Mouse (Mus musculus) hindbrain, embryonic 14.5 days (tissue): Measurements from ENCODE around the gene Ryk. TPM values are rescaled to one million over a fixed set of nuclear protein-coding genes. Genes with fewer than 3 reads are reported as not detected.

Source experiments
- ATAC-seq: fragments of 200-750 bp; cut with Nextera tagmentation; 2 replicates; pipeline ENCODE4 v1.8.0; 2017; ENCODE audit warnings: moderate number of reproducible peaks, mild to moderate bottlenecking, moderate TSS enrichment, moderate library complexity; ENCODE audit not compliant: low FRiP score
- DNase-seq: peaks from one replicate; pipeline ENCODE4 v3.0.0-alpha.2; 2015; ENCODE audit warnings: low spot score
- H3K27ac ChIP-seq: fragments of 300-500 bp; sonication (generic); 2 replicates; pipeline ENCODE4 v1.5.1; 2014; ENCODE audit warnings: mild to moderate bottlenecking, moderate library complexity
- H3K27me3 ChIP-seq: fragments of 300-500 bp; sonication (generic); 2 replicates; pipeline ENCODE4 v1.6.1; 2014; ENCODE audit warnings: mild to moderate bottlenecking, low read length, mixed read lengths; ENCODE audit not compliant: control insufficient read depth, insufficient read depth
- H3K36me3 ChIP-seq: fragments of 300-500 bp; sonication (generic); replicated peaks from 2 replicates; pipeline ENCODE4 v1.6.1; 2014; ENCODE audit not compliant: control insufficient read depth, insufficient read depth
- H3K4me1 ChIP-seq: fragments of 300-500 bp; sonication (generic); replicated peaks from 2 replicates; pipeline ENCODE4 v1.6.1; 2014; ENCODE audit warnings: antibody characterized with exemption, low read length, mixed read lengths; ENCODE audit not compliant: control insufficient read depth, insufficient read depth
- H3K4me2 ChIP-seq: fragments of 300-500 bp; sonication (generic); replicated peaks from 2 replicates; pipeline ENCODE4 v1.6.1; 2014; ENCODE audit warnings: mild to moderate bottlenecking, moderate library complexity
- H3K4me3 ChIP-seq: fragments of 300-500 bp; sonication (generic); replicated peaks from 2 replicates; pipeline ENCODE4 v1.5.1; 2014; ENCODE audit warnings: mild to moderate bottlenecking, low read length
- H3K9ac ChIP-seq: fragments of 300-500 bp; sonication (generic); 2 replicates; pipeline ENCODE4 v1.6.1; 2014
- H3K9me3 ChIP-seq: fragments of 300-500 bp; sonication (generic); 2 replicates; pipeline ENCODE4 v1.6.1; 2016; ENCODE audit warnings: low read length; ENCODE audit not compliant: control insufficient read depth
- WGBS: fragments of 180-500 bp; shearing (Covaris S2); extraction: QIAGEN DNeasy Blood & Tissue Kit; methylation state at CpG from one replicate; pipeline ENCODE4 v1.1.7; 2014; 5-methylcytosine and 5-hydroxymethylcytosine counted together
- polyA plus RNA-seq: library from polyadenylated mRNA; unstranded; fragments of >200 nt; fragmentation: Nextera tagmentation; extraction: Ambion mirVana; gene quantifications from 2 replicates; pipeline ENCODE4 v1.2.1, GENCODE M21; 2014

The Ryk gene
- polyA plus RNA-seq, 1 experiment from 2014 or later: 14.5 TPM

DNA sequence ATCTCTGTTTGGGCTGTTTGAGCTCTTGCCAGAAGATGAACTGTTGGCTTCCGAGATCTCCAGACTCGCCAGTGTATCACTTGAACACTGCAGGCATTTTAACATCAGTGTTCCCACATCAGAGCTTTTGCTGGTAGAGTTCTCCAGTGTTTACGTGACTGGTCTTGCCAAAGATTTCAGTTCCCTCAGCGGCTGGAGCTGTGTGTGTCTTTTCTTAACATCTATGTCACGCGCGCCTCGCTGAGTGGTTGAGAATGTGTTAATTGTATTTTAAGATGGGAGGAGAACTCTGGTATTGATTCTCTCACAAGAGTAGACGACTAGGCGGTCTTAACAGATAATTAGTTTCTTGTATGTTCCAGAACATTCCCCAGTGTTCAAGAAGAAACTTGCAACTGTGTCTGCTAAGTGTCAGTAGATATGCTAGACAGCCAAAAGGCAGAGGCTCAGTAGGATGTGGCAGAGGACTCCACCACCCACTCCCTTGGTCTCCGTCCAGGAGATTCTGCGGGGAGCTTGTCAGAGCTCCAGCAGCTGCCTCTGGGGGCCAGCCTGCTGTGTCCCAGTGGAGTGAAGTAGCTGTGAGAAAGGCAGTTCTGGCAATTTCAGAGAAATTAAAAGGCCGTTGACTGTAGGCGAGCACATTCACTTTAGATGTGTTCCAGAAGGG, 29.3 kb downstream of the Ryk start:
- Histone ChIP-seq H3K4me3 (no peak overlapping the region), H3K27ac (no peak overlapping the region), H3K4me2 (no peak overlapping the region), H3K27me3 (no peaks in the 10 kb centered on the region), H3K4me1 (peaks cover 18% of the 10 kb centered on the region; the same call in 1 of the 2 replicates), H3K36me3 (peaks cover 12% of the 10 kb centered on the region), H3K9ac (no peak overlapping the region), H3K9me3 (no peaks in the 10 kb centered on the region)
- ATAC-seq (no peak), DNase-seq (no peak)
- 38% methylated on average over 14 of the region's 14 CpGs for WGBS

DNA sequence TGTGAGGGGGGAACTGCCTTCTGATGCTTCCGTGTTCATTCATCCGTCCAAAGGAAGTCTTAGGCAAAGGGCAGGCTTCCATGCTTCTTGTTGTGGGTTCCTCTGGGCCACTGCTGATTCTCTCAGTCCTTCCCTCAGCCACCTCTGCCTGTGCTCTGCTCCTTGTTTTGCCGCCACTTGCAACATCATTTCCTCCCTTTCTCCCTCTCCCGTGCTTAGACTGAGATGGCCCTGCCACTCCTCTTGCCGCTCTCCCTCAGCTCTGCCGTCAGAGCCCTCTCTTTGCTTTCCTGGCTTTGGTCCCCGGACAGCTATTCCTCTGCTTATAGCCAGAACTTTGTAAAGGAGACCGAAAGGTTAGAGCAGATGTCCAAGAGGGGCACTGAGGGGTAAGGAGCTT, 30.2 kb downstream of the Ryk start:
- H3K36me3 ChIP-seq: peaks cover 22% of the 10 kb centered on the region
- no peak overlapping the region for H3K27ac ChIP-seq
- no peaks in the 10 kb centered on the region for H3K9me3 ChIP-seq
- H3K4me3 ChIP-seq: no peak overlapping the region
- peaks cover 18% of the 10 kb centered on the region; the same call in 1 of the 2 replicates for H3K4me1 ChIP-seq
- H3K9ac ChIP-seq: no peak overlapping the region
- H3K4me2 ChIP-seq: no peak overlapping the region
- no peak for ATAC-seq
- DNase-seq: no peak
- WGBS: 50% methylated on average over 8 of the region's 8 CpGs
- H3K27me3 ChIP-seq: no peaks in the 10 kb centered on the region

DNA sequence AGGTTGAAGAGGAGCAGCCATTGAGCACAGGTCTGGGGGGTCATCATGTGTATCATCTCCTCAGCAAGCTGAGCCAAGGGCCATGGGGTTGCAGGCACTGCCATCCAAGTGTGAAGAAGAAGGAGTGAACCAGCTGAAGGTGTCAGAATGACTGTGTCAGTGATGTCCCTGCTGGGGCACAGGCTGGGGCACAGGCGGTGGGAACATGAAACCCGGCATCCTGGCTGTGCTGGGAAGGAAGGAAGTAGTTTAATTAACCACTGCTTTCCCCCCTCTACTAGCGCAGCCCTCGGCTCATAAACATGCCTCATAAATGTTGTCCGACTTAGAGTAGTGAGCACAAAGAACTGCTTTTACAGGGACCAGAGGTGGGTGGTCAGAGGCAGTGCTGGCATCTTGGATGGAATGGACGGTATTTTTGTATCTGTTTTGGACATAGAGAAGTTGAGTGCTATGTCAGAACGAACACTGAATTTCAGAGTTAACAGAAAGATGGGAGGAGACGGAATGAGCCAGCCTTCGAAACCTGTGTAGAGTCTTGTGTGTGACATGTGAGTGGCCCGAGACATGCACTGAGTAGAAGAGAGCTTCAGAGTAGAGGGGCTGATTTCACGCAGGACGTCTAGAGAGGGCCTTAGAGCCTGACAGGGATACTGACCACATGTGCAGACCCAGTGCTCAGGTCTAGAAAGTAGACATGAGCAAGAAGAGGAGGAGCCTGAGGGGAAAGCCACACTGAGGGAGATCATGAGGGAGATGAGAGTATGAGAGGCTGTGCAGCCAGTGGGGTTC, 31.4 kb downstream of the Ryk start:
- peaks cover 33% of the 10 kb centered on the region for H3K36me3 ChIP-seq

DNA sequence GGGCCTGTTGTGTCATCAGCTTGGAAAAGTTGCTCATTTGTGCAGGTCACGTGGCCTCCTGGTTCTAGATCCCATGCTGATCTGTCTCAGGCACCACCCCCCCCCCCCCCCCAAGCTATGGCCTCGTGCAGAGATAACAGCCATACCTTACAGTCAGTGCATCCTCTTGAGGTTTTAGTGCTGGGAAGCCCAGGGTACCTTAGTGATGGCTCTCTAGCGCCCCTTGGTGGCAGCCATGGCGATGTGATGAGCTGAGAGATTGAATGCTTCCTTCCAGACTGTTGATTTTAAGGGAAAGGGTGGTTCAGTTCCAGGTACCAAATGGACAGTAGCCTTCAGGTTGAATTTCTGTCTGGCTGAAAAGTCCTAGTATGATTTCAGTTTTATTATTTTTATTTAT, 32.2 kb downstream of the Ryk start:
- H3K4me1 ChIP-seq: peaks cover 18% of the 10 kb centered on the region; the same call in 1 of the 2 replicates
- WGBS: 3% methylated on average over 4 of the region's 4 CpGs
- no peaks in the 10 kb centered on the region for H3K27me3 ChIP-seq
- peak; percentile 79 for DNase-seq
- no peaks in the 10 kb centered on the region for H3K9me3 ChIP-seq
- peaks cover 40% of the 10 kb centered on the region for H3K36me3 ChIP-seq
- no peak overlapping the region for H3K27ac ChIP-seq
- no peak overlapping the region for H3K4me2 ChIP-seq
- ATAC-seq: 0 out of 2 replicates have a peak, but pooled peaks have one; percentile 55
- H3K4me3 ChIP-seq: no peak overlapping the region
- no peak overlapping the region for H3K9ac ChIP-seq

More for the DNA sequence above, 31.4 kb downstream of the Ryk start:
- H3K4me3 ChIP-seq: no peak overlapping the region
- no peak overlapping the region for H3K4me2 ChIP-seq
- H3K27ac ChIP-seq: no peak overlapping the region
- WGBS: 76% methylated on average over 12 of the region's 12 CpGs
- no peak for ATAC-seq
- no peak overlapping the region for H3K9ac ChIP-seq
- H3K27me3 ChIP-seq: no peaks in the 10 kb centered on the region
- no peaks in the 10 kb centered on the region for H3K9me3 ChIP-seq
- DNase-seq: no peak
- peaks cover 18% of the 10 kb centered on the region; the same call in 1 of the 2 replicates for H3K4me1 ChIP-seq

DNA sequence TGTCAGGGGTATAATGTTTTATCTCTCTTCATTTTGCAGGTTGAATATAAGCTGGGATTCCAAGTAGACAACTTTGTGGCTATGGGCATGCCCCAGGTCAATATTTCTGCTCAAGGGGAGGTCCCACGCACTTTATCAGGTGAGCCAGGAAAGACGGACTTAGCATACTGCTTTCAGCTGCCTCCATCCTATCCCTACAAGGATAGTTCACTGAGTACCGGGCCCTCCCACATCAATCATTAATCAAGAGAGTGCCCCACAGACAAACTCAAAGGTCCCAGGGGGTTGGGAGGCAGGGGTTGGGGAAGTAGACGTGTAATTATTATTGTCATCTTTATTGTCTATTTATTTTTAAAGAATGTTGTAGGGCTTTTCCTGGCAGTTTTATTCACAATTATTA, 32.8 kb downstream of the Ryk start:
- 73% methylated on average over 4 of the region's 4 CpGs for WGBS
- Histone ChIP-seq H3K4me3 (no peak overlapping the region), H3K27me3 (no peaks in the 10 kb centered on the region), H3K4me2 (no peak overlapping the region), H3K27ac (no peak overlapping the region), H3K9me3 (no peaks in the 10 kb centered on the region), H3K4me1 (peaks cover 18% of the 10 kb centered on the region; the same call in 1 of the 2 replicates), H3K36me3 (peaks cover 47% of the 10 kb centered on the region), H3K9ac (no peak overlapping the region)
- DNase-seq (no peak), ATAC-seq (no peak)

DNA sequence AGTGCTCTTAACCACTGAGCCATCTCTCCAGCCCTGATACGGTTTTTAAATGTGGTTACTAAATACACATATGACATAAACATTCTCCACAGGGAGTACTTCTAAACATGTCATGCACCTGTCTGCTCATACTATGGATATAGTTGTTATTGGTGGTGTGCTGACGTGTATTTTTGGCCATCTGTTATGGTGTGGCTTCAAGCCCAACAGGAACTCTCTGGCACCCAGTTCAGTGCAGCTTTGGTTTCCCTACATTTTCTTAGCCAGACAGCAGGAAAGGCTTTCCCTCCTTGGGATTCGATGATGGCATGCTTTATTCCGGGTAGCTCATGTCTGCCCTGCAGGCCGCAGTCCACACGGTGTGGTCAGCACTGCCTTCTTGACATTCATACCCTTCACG, 33.7 kb downstream of the Ryk start:
- peaks cover 18% of the 10 kb centered on the region; the same call in 1 of the 2 replicates for H3K4me1 ChIP-seq
- DNase-seq (no peak), ATAC-seq (no peak)
- no peak overlapping the region for H3K9ac ChIP-seq
- 90% methylated on average over 7 of the region's 7 CpGs for WGBS
- H3K9me3 ChIP-seq: no peaks in the 10 kb centered on the region
- H3K4me3 ChIP-seq: no peak overlapping the region
- H3K27me3 ChIP-seq: no peaks in the 10 kb centered on the region
- no peak overlapping the region for H3K4me2 ChIP-seq
- H3K27ac ChIP-seq: no peak overlapping the region
- peaks cover 52% of the 10 kb centered on the region for H3K36me3 ChIP-seq

DNA sequence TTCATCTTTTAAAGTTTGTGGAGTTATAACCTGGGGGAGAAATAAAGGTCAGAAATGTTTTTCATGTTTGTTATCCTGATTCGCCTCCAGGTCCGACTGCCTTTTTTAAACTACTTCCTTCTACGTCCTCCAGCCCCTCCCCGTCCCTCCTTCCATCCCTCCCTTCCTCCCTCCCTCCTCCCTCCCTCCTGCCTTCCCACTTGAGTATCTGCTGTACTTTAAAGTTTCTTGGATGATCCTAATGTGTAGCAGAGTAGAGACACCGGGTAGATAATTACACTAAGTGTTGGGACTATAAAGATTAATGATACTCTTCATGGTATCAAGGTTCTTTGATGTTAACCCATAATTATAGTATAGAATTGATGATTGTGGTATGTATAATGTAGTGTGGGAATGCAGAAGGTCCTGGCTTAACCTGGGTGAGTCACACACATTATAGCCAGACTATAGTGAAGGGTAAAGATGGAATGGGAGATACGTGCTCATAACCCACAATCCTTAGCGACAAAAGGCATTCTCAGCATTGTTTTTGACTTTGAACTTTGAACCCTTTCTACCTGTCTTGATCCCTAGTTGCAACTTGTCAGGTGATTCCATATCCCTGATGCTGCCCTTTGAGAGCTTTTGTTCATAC, 41.5 kb downstream of the Ryk start:
- 89% methylated on average over 7 of the region's 7 CpGs for WGBS
- H3K9ac ChIP-seq: no peak overlapping the region
- no peak overlapping the region for H3K4me3 ChIP-seq
- H3K4me2 ChIP-seq: no peak overlapping the region
- ATAC-seq (no peak), DNase-seq (no peak)
- no peaks in the 10 kb centered on the region for H3K4me1 ChIP-seq
- H3K36me3 ChIP-seq: peaks cover 63% of the 10 kb centered on the region
- no peak overlapping the region for H3K27ac ChIP-seq
- no peaks in the 10 kb centered on the region for H3K9me3 ChIP-seq
- no peaks in the 10 kb centered on the region for H3K27me3 ChIP-seq

DNA sequence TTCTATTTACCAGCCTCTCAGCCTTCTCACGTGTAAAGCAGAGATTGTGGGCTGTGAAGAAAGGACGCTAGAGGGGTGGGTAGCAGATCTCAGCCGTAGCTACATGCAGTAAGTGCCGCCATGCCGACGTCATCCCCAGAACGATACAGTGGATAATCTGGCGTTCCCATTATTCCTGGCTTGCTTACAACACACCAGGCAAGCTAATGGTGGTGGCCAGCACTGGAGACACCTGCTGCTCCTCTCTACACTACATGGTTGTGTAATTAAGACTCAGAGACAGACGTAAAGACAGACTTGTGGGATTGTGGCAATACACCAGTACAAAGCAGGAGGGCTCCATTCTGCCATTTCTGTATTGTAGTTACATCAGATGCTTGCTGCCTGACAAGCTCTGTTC, 43.2 kb downstream of the Ryk start:
- no peak overlapping the region for H3K9ac ChIP-seq
- ATAC-seq: no peak
- no peaks in the 10 kb centered on the region for H3K9me3 ChIP-seq
- DNase-seq: no peak
- H3K4me3 ChIP-seq: no peak overlapping the region
- H3K4me2 ChIP-seq: no peak overlapping the region
- H3K27me3 ChIP-seq: no peaks in the 10 kb centered on the region
- H3K4me1 ChIP-seq: no peaks in the 10 kb centered on the region
- peaks cover 52% of the 10 kb centered on the region for H3K36me3 ChIP-seq
- WGBS: 76% methylated on average over 9 of the region's 9 CpGs
- no peak overlapping the region for H3K27ac ChIP-seq

DNA sequence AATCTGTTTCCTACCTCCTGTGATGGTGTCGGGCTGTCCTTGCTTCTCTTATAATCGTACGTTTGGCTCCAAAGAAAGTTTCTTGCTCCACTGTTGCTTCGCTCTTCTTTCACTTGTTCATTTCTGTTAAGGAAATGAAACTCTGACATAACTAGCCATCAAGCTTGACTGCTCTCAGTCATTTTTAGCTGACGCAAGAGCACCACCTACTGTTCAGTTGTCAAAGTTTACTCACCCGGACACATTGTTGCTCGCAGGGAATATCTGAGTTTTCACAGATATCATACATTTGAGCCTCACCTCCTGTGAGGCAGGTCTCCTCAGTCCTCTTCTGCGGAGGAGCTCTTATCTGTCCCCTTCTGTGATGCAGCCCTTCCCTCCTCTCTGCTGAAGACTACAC, 44.8 kb downstream of the Ryk start:
- 67% methylated on average over 8 of the region's 8 CpGs for WGBS
- Histone ChIP-seq H3K27ac (no peak overlapping the region), H3K4me1 (no peaks in the 10 kb centered on the region), H3K9ac (no peak overlapping the region), H3K27me3 (no peaks in the 10 kb centered on the region), H3K4me3 (no peak overlapping the region), H3K36me3 (peaks cover 49% of the 10 kb centered on the region), H3K9me3 (no peaks in the 10 kb centered on the region), H3K4me2 (no peak overlapping the region)
- DNase-seq (peak; percentile 82), ATAC-seq (no peak)
